Mouse (Mus musculus): ENCODE results near the gene Gm10354.
"Not testable (repeated sequence)": the region's sequence is repeated elsewhere in the genome, so short reads cannot be mapped to it uniquely, and the experiment has no call there.

The Gm10354 gene

DNA sequence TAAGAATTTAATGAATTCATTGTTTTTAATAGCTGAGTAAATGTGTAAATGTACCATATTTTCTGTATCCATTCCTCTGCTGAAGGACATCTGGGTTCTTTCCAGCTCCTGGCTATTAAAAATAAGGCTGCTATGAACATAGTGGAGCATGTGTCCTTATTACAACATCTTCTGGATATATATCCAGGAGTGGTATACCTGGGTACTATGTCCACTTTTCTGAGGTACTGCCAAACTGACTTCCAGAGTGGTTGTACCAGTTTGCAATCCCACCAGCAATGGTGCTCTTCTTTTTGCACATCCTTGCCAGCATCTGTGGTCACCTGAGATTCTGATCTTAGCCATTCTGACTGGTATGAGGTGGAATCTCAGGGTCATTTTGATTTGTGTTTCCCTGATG, 25.1 kb downstream of the Gm10354 start:
- DNase-seq = not testable (repeated sequence)

DNA sequence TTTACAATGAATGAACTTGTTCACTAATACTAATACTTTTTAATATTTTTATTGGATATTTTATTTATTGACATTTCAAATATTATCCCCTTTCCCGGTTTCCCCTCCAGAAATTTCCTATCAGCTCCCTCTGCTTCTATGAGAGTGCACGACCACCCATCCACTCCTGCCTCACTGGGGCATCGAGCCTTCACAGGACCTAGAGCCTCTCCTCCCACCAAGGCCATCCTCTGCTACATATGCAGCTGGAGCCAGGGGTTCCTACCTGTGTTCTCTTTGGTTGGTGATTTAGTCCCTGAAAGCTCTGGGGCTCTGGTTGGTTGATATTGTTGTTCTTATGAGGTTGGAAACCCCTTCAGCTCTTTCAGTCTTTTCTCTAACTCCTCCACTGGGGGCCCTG, 26.0 kb downstream of the Gm10354 start:
- not testable (repeated sequence) for DNase-seq

DNA sequence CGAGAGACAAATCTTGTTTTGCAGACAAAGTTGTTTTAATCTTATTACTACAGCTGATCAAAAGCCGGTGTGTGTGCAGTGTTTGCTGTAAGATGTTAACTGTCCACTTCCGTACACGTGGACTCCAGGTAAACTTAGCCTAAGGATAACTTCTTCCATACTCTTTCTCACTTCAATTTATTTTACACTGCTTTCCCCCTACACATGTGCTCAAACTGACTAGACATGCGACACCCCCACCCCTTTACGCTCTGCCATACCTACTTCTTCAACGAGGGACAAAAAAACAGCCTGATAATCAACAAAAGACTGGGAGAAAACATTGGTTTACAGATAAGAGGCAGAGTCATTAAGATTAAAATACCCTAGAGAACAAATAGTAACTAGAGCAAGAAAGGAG, 26.9 kb downstream of the Gm10354 start:
- DNase-seq = not testable (repeated sequence)

DNA sequence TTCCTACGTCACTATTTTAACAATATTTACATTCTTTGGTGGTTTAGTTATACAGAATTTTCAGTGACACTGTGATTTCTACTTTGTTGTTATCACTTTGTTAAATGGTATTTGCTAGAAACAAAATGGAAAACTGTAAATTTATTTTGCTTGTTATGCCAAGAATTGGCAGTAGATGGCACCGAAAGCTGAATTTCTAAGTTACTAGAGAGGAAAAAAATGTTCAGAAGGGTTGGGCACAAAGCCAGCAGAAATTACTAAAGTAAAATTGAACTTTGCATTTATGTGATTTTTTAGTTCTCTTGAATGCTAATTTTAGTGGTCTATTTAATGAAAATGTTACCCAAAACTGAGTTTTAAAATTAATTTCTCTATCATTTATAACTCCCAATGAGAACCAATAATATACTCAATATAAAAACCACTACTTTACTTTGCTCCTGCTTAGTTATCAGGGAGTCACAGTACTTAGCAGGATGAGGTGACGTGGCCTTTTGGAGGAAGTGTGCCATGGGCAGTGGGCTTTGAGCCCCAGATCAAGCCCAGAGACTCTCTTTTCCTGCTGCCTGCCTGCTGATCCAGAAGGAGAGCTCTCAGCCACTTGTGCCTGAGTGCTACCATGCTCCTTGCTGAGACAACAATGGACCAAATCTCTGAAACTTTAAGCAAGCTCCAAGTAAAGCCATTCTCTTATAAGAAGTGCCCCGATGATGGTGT, 31.1 kb downstream of the Gm10354 start:
- not testable (repeated sequence) for DNase-seq

DNA sequence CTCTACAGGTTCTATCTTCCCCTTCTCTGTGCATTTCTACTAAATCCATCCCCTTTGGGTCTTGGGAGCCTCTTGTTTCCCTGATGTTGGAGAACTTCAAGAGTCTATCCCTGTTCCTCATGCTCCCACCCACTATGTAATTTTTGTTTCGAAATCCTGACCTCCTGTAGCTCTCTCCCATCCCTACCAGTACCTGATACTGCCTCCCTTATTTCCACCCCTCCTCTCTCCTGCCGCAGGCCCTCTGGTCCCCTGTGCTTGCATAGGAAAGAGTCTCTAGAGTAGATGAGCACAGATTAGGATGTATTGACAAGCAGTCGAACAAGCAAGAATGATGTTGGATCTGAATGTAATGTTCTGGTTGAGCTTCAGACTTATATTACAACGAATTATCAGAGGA, 33.2 kb downstream of the Gm10354 start:
- not testable (repeated sequence) for DNase-seq

DNA sequence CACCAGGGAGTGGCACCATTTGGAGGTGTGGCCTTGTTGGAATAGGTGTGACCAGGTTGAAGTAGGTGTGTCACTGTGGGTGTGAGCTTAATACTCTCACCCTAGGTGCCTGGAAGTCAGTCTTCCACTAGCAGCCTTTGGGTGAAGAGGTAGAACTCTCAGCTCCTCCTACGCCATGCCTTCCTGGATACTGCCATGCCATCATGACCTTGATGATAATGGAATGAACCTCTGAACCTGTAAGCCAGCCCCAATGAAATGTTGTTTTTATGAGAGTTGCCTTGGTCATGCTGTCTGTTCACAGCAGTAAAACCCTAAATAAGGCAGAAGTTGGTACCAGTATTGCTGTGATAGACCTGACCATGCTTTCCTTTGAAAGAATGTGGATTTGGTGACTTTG, 37.7 kb downstream of the Gm10354 start:
- not testable (repeated sequence) for DNase-seq

DNA sequence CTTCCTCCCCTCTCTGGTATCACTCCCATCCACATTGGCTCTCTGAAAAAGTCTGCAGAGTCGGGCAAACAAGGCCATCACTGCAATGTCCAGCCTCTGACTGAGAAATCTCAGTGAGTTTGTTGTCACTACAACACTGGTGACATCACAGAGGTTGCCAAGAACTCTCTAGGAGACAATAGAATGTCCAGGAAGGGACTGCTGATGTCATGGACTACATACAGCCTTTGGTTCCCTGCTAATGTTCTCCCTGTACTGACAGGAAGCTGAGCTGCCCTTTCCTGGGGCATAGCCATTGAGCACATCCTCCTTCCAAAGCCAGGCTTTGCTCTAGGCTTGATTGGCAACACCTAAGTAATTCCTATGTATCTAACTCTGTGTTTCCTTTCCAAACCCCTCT, 40.4 kb downstream of the Gm10354 start, which contains the start of gene Speer4e:
Gene Speer4e, minus strand, starts transcription at position 101 of the 400 bp plus-strand sequence.
- not testable (repeated sequence) for DNase-seq

DNA sequence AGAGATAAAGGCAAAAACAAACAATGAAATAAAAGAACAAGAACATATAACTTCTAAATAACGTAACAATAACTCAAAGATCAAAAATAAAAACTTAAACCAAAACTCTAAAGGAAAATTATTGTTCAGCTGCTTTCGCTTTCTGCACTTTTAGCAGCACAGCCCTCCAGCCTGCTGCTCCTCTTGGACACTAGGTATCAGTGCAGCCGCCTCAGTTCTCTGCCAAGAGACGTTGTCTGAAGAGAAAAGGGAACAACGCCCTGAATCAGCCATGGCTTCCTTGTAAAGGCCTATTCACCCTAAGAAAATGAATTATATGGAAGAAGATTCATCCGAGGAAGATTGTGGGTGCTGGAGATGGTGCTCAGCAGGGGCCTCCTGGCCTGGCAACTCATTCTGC, 45.0 kb downstream of the Gm10354 start:
- DNase-seq = not testable (repeated sequence)

DNA sequence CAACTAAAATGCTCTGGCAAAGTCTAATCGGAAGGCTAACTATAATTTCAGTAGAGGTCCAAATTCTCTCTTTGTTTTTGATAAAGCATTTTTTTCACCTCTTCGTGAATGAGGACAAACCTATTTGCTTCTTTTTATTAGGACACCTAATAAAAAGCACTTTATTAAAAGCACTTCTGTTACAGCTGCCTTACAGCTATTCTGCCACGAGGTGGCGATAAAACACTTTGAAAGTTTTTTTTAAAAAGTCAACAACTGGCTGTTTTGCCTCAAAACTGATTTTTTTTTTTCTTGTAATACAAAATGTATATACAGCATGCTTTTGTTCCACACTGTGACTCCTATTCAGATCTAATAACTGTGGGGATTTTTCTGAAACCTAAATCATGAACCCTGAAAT, 51.7 kb downstream of the Gm10354 start:
- not testable (repeated sequence) for DNase-seq
